Mouse (Mus musculus) kidney, embryonic 14.5 days (tissue): Measurements from ENCODE around the gene Galnt18. TPM values are rescaled to one million over a fixed set of nuclear protein-coding genes. Genes with fewer than 3 reads are reported as not detected.

Source experiments
- ATAC-seq: fragments of 200-750 bp; cut with Nextera tagmentation; 2 replicates; pipeline ENCODE4 v1.8.0; 2017; ENCODE audit warnings: moderate number of reproducible peaks, mild to moderate bottlenecking, moderate TSS enrichment, moderate library complexity; ENCODE audit not compliant: low FRiP score, low TSS enrichment
- H3K27ac ChIP-seq: fragments of 300-500 bp; sonication (generic); 2 replicates; pipeline ENCODE4 v1.5.1; 2014; ENCODE audit warnings: low read depth, mild to moderate bottlenecking, low read length, moderate library complexity, mixed read lengths
- H3K27me3 ChIP-seq: fragments of 300-500 bp; sonication (generic); 2 replicates; pipeline ENCODE4 v1.6.1; 2014; ENCODE audit warnings: mild to moderate bottlenecking, low read length; ENCODE audit not compliant: control insufficient read depth, insufficient read depth
- H3K36me3 ChIP-seq: fragments of 300-500 bp; sonication (generic); 2 replicates; pipeline ENCODE4 v1.6.1; 2014; ENCODE audit warnings: low read length, mixed read lengths; ENCODE audit not compliant: control insufficient read depth, insufficient read depth
- H3K4me1 ChIP-seq: fragments of 300-500 bp; sonication (generic); 2 replicates; pipeline ENCODE4 v1.6.1; 2014; ENCODE audit warnings: low read length, mixed read lengths; ENCODE audit not compliant: control insufficient read depth, insufficient read depth
- H3K4me2 ChIP-seq: fragments of 300-500 bp; sonication (generic); replicated peaks from 2 replicates; pipeline ENCODE4 v1.6.1; 2014; ENCODE audit warnings: low read depth, mild to moderate bottlenecking, low read length
- H3K4me3 ChIP-seq: fragments of 300-500 bp; sonication (generic); 2 replicates; pipeline ENCODE4 v1.5.1; 2014; ENCODE audit warnings: mild to moderate bottlenecking, low read length
- H3K9ac ChIP-seq: fragments of 300-500 bp; sonication (generic); 2 replicates; pipeline ENCODE4 v1.6.1; 2014; ENCODE audit warnings: low read depth, mild to moderate bottlenecking, low read length, moderate library complexity
- H3K9me3 ChIP-seq: fragments of 300-500 bp; sonication (generic); 2 replicates; pipeline ENCODE4 v1.6.1; 2016; ENCODE audit warnings: low read length; ENCODE audit not compliant: control insufficient read depth
- WGBS: fragments of 180-500 bp; shearing (Covaris S2); extraction: QIAGEN DNeasy Blood & Tissue Kit; methylation state at CpG from one replicate; pipeline ENCODE4 v1.1.7; 2014; 5-methylcytosine and 5-hydroxymethylcytosine counted together
- polyA plus RNA-seq: library from polyadenylated mRNA; unstranded; fragments of >200 nt; fragmentation: Nextera tagmentation; extraction: Ambion mirVana; gene quantifications from 2 replicates; pipeline ENCODE4 v1.2.1, GENCODE M21; 2014

Gene Galnt18
- polyA plus RNA-seq, 1 experiment from 2014 or later, result 17.8 TPM

- H3K27me3 ChIP-seq, result no peaks in the 10 kb centered on the region
- no peaks in the 10 kb centered on the region for H3K4me1 ChIP-seq
- no peak overlapping the region for H3K4me3 ChIP-seq
- WGBS, result 78% methylated on average over 8 of the region's 8 CpGs
- no peak overlapping the region for H3K9ac ChIP-seq
- no peaks in the 10 kb centered on the region for H3K9me3 ChIP-seq
- no peak overlapping the region for H3K4me2 ChIP-seq
- H3K27ac ChIP-seq, result no peak overlapping the region
- no peak for ATAC-seq
- no peaks in the 10 kb centered on the region for H3K36me3 ChIP-seq
Observed at GRCm38 (mm10) chr7:111730346-111731269, 49.2 kb downstream of the Galnt18 start.

GRCm38 (mm10) chr7:111726928-111727327, 52.8 kb downstream of the Galnt18 start:
- WGBS, result 45% methylated on average over 2 of the region's 2 CpGs
- ATAC-seq, result no peak
- Histone ChIP-seq H3K9ac (no peak overlapping the region), H3K4me1 (no peaks in the 10 kb centered on the region), H3K36me3 (no peaks in the 10 kb centered on the region), H3K27ac (peak overlapping the region; percentile 24; the same call in 1 of the 2 replicates), H3K4me3 (no peak overlapping the region), H3K4me2 (no peak overlapping the region), H3K9me3 (no peaks in the 10 kb centered on the region), H3K27me3 (no peaks in the 10 kb centered on the region)

- no peak overlapping the region for H3K27ac ChIP-seq
- no peaks in the 10 kb centered on the region for H3K27me3 ChIP-seq
- ATAC-seq, result no peak
- WGBS, result 60% methylated on average over 7 of the region's 7 CpGs
- H3K4me1 ChIP-seq, result peaks cover 7% of the 10 kb centered on the region; the same call in 1 of the 2 replicates
- H3K36me3 ChIP-seq, result no peaks in the 10 kb centered on the region
- no peak overlapping the region for H3K4me3 ChIP-seq
- H3K9ac ChIP-seq, result no peak overlapping the region
- no peaks in the 10 kb centered on the region for H3K9me3 ChIP-seq
- no peak overlapping the region for H3K4me2 ChIP-seq
Observed at GRCm38 (mm10) chr7:111724730-111725129, 55.0 kb downstream of the Galnt18 start.

DNA sequence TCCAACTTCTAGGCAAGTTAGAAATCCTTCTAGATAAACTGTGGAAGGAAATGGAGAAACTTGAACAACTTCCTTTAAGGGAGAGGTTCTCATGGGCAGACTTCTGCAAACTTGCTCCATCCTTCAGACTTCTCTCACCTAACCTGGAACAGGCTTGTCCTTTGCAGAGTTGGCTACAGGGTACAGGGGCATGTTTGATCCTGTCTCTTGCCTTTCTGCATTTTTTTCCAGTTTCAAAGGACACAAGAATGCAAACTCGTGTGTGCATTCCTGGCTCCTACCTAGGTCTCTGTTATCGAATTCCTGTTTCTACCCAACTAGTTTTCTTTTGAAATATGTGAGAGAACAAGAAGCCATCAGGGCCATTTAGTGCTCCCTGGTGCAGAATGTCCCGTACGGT, 55.8 kb downstream of the Galnt18 start:
- Histone ChIP-seq H3K9ac (no peak overlapping the region), H3K27me3 (no peaks in the 10 kb centered on the region), H3K4me3 (no peak overlapping the region), H3K4me1 (peaks cover 7% of the 10 kb centered on the region; the same call in 1 of the 2 replicates), H3K9me3 (no peaks in the 10 kb centered on the region), H3K4me2 (no peak overlapping the region), H3K36me3 (no peaks in the 10 kb centered on the region), H3K27ac (no peak overlapping the region)
- no peak for ATAC-seq
- 76% methylated on average over 4 of the region's 4 CpGs for WGBS

DNA sequence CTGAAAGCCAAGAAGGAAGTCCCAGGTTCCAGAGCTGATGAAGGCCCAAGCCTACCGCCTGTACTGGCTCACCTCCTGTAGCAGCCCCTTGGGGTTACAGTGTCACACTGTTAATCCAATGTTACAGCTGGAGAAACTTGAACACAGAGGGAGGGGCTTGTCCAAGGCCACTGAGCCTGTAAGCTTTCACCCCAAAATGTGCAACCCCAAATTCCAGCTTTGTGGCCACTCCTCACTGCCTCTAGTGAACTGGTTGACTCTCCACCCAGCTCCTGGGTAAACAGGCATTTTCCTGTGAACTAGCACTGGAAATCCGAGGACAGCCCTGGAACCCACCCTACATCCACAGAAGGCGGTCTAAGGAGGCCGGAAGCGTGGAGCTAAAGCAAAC, 58.5 kb downstream of the Galnt18 start:
- Histone ChIP-seq H3K4me2 (no peak overlapping the region), H3K27ac (no peak overlapping the region), H3K4me3 (no peak overlapping the region), H3K27me3 (no peaks in the 10 kb centered on the region), H3K4me1 (peaks cover 7% of the 10 kb centered on the region; the same call in 1 of the 2 replicates), H3K36me3 (no peaks in the 10 kb centered on the region), H3K9me3 (no peaks in the 10 kb centered on the region), H3K9ac (no peak overlapping the region)
- WGBS, result 75% methylated on average over 5 of the region's 5 CpGs
- ATAC-seq, result no peak

DNA sequence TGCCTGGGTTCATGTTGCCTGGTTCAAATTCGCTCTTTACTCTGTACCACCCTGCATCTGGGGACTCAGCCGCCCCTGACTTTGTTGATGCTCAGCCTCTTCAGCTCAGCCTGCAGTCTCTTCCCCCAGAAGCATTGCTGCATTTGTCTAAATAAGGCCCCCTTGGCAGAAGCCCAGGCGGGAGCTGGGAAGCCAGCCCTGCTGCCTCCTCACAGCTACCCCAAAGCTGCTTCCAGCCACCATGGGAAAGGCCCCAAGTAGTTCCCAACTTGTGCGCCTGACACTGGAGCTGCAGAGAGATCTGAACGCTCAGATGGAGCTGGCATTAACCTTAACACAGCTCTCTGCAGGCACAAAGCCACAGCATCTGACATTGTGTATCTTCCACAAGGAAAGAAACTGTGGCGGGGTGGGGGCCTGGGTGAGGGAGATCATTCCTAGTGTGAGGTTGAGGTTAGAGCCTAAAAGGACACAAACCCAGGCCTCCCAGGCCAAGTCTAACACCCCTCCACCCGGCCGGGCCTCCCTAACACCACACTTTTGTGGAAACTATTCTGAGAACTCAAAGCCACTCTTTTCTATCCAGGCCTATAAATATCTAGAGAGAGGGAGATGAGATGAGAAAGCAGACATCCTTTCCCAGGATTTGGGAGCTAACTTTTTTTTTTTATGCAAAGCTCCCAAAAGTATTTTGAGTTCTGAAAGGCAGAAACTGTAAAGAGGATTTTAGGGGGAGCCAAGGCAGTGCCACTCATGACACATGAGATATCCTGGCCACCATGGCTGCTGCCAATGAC, 59.1 kb downstream of the Galnt18 start:
- Histone ChIP-seq H3K4me2 (no peak overlapping the region), H3K36me3 (no peaks in the 10 kb centered on the region), H3K4me3 (no peak overlapping the region), H3K27me3 (no peaks in the 10 kb centered on the region), H3K27ac (no peak overlapping the region), H3K4me1 (peaks cover 7% of the 10 kb centered on the region; the same call in 1 of the 2 replicates), H3K9me3 (no peaks in the 10 kb centered on the region), H3K9ac (no peak overlapping the region)
- WGBS, result 82% methylated on average over 8 of the region's 8 CpGs
- no peak for ATAC-seq

DNA sequence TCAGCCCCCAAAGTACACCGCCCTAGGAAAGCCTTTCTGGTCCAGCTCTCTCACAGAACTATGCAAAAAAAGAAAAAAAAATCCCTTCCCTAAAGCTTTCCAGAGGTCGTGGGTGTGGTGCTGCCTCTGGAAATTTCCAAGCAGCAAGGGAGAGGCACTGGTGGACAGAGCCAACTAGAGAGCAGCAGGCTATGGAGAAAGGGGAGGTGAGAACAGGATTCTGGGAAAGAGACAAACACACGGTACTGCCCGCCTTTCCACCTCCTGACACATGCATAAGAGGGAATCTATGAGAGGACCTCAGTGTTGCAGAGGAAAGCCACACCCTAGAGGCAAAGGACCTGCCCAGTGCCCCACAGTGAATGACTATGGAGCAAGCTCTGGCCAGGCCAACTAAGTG, 60.9 kb downstream of the Galnt18 start:
- Histone ChIP-seq H3K9ac (no peak overlapping the region), H3K9me3 (no peaks in the 10 kb centered on the region), H3K4me3 (no peak overlapping the region), H3K4me1 (peaks cover 7% of the 10 kb centered on the region; the same call in 1 of the 2 replicates), H3K27me3 (no peaks in the 10 kb centered on the region), H3K4me2 (no peak overlapping the region), H3K36me3 (no peaks in the 10 kb centered on the region), H3K27ac (no peak overlapping the region)
- WGBS, result 74% methylated on average over 4 of the region's 4 CpGs
- no peak for ATAC-seq

DNA sequence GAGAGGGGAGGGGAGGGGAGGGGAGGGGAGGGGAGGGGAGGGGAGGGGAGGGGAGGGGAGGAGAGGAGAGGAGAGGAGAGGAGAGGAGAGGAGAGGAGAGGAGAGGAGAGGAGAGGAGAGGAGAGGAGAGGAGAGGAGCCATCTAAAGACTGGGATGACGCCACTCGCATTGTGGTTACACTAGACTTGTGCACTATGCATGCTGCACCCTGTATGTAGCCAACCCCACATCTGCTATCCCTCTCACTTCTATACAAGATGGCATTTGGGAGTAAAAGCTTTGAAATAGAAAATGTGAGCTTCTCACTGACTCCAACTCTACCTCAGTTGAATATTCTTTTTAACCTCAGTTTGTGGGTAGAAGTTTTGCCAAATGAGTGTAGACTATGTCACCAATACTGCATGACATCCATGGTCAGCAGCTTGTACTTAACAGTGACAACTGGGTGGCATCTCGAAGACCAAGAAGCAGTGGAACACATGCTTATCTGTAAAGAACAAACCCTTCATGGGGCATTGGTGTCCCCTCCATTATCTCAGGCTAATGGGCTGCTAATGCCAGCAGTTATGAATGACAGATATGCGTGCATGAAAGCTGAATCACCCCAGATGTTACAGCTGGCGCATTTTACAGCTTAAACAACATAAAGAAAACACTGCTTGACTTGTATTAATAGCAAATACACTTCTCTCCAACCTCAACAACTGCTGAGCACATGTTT, 65.0 kb downstream of the Galnt18 start:
- H3K27me3 ChIP-seq, result no peaks in the 10 kb centered on the region
- no peaks in the 10 kb centered on the region for H3K9me3 ChIP-seq
- H3K27ac ChIP-seq, result no peak overlapping the region
- H3K4me2 ChIP-seq, result no peak overlapping the region
- no peak for ATAC-seq
- 84% methylated on average over 5 of the region's 5 CpGs for WGBS
- H3K36me3 ChIP-seq, result no peaks in the 10 kb centered on the region
- H3K4me1 ChIP-seq, result no peaks in the 10 kb centered on the region
- H3K4me3 ChIP-seq, result no peak overlapping the region
- H3K9ac ChIP-seq, result no peak overlapping the region
